Mouse (Mus musculus) layer of hippocampus, adult 6 months (tissue): ENCODE results near the gene Gbe1. TPM values are rescaled to one million over a fixed set of nuclear protein-coding genes. Genes with fewer than 3 reads are reported as not detected.

ENCODE experiments used
- long read RNA-seq, 2 experiments: library from polyadenylated mRNA; unstranded; transcript quantifications; one replicate each; pipeline ENCODE4 v2.0.0; 2019 to 2020
- polyA plus RNA-seq: library from polyadenylated mRNA; unstranded; fragments of <200 nt; fragmentation: Nextera tagmentation; gene quantifications from 2 replicates; pipeline ENCODE4 v1.2.3, GENCODE M21; 2021

Gene Gbe1
- polyA plus RNA-seq, result 9.7 and 11.7 TPM in 2 replicates
- long read RNA-seq, experiment 1, partial matches to known transcripts, result 2 of 27 reads
- long read RNA-seq, experiment 1, other reads (novel, unspliced or antisense), result 25 of 27 reads
- long read RNA-seq, experiment 2, partial matches to known transcripts, result 2 of 103 reads
- long read RNA-seq, experiment 2, other reads (novel, unspliced or antisense), result 97 of 103 reads

DNA sequence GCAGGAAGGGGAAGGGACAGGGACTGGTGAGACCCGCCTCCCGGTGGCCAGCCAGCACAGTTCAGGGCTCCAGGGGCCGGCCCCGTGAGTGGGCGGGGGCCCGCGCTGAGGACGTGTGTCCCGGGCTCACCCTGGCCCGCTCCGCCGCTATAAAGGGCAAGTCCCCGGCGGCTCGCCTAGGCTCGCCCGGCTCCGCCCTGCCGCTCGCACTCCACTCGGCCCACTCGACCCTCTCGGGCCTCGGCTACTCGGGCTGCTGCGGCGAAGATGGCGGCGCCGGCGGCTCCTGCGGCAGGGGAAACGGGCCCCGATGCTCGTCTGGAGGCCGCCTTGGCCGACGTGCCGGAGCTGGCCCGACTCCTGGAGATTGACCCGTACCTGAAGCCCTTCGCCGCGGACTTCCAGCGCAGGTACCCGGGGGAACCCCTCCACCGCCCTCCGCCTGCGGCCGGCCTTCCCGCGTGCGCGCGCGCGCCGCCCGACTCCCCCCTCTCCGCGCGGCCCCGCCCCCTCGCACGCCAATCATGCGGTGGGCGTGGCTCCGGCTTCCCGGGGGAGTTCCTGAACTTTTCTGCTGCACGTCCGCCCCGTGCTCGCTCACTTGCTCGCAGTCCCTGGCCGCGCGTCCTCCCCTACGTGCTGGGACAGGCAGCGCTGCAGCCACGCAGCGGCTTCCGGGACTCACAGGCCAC is at the start of gene Gbe1:
TSS of gene Gbe1 (plus strand) at position 64 of the 692 bp plus-strand sequence.

